Mouse (Mus musculus) thymus, postnatal 0 days (tissue): ENCODE results near the gene Gatad2b. TPM values are rescaled to one million over a fixed set of nuclear protein-coding genes. Genes with fewer than 3 reads are reported as not detected.
"Not testable (repeated sequence)": the region's sequence is repeated elsewhere in the genome, so short reads cannot be mapped to it uniquely, and the experiment has no call there.

Source experiments
- DNase-seq: peaks from one replicate; pipeline ENCODE4 v3.0.0-alpha.2; 2015; ENCODE audit warnings: low spot score
- polyA plus RNA-seq: library from polyadenylated mRNA; unstranded; fragments of >200 nt; fragmentation: Nextera tagmentation; extraction: Ambion mirVana; gene quantifications from 2 replicates; pipeline ENCODE4 v1.2.1, GENCODE M21; 2015

The Gatad2b gene
- polyA plus RNA-seq, 1 experiment from 2014 or later = 14.1 TPM

- DNase-seq = peak; percentile 73
Observed at GRCm38 (mm10) chr3:90265932-90266741, 26.8 kb upstream of the Gatad2b start.

GRCm38 (mm10) chr3:90266901-90267775 is 25.8 kb upstream of the Gatad2b start:
- peak; percentile 30 for DNase-seq

- no peak for DNase-seq
Observed at GRCm38 (mm10) chr3:90268190-90268589, 24.8 kb upstream of the Gatad2b start.

- DNase-seq = no peak
Observed at GRCm38 (mm10) chr3:90268971-90269370, 24.0 kb upstream of the Gatad2b start.

GRCm38 (mm10) chr3:90270784-90271183 is 22.2 kb upstream of the Gatad2b start:
- DNase-seq = no peak

GRCm38 (mm10) chr3:90272170-90272569 is 20.8 kb upstream of the Gatad2b start:
- no peak for DNase-seq

- no peak for DNase-seq
Observed at GRCm38 (mm10) chr3:90273855-90274254, 19.1 kb upstream of the Gatad2b start.

- DNase-seq = no peak
Observed at GRCm38 (mm10) chr3:90275286-90275685, 17.7 kb upstream of the Gatad2b start.

GRCm38 (mm10) chr3:90276858-90277257 is 16.1 kb upstream of the Gatad2b start:
- no peak for DNase-seq

GRCm38 (mm10) chr3:90277793-90278192 is 15.2 kb upstream of the Gatad2b start:
- DNase-seq = no peak

GRCm38 (mm10) chr3:90278211-90278610 is 14.8 kb upstream of the Gatad2b start:
- no peak for DNase-seq

- no peak for DNase-seq
Observed at GRCm38 (mm10) chr3:90279216-90279615, 13.8 kb upstream of the Gatad2b start.

GRCm38 (mm10) chr3:90279743-90280142 is 13.2 kb upstream of the Gatad2b start:
- DNase-seq = no peak

GRCm38 (mm10) chr3:90280708-90281107 is 12.3 kb upstream of the Gatad2b start:
- DNase-seq = no peak

GRCm38 (mm10) chr3:90284150-90284549 is 8.8 kb upstream of the Gatad2b start:
- DNase-seq = no peak

GRCm38 (mm10) chr3:90289403-90289802 is 3.6 kb upstream of the Gatad2b start:
- DNase-seq = not testable (repeated sequence)

GRCm38 (mm10) chr3:90290602-90291001 is 2.4 kb upstream of the Gatad2b start:
- no peak for DNase-seq

- DNase-seq = no peak
Observed at GRCm38 (mm10) chr3:90291982-90292344, 1.0 kb upstream of the Gatad2b start.

GRCm38 (mm10) chr3:90293352-90294063 is 530 bp downstream of the Gatad2b start:
- DNase-seq = peak; percentile 75

- DNase-seq = no peak
Observed at GRCm38 (mm10) chr3:90294064-90294440, 1.1 kb downstream of the Gatad2b start.

GRCm38 (mm10) chr3:90294651-90295050 is 1.7 kb downstream of the Gatad2b start:
- no peak for DNase-seq

GRCm38 (mm10) chr3:90305801-90306200 is 12.8 kb downstream of the Gatad2b start:
- DNase-seq = no peak
